Mouse (Mus musculus): ENCODE results near the gene Pou6f2. TPM values are rescaled to one million over a fixed set of nuclear protein-coding genes. Genes with fewer than 3 reads are reported as not detected.

The Pou6f2 gene
- total RNA-seq, 2 experiments from 2014 or later, result not detected

DNA sequence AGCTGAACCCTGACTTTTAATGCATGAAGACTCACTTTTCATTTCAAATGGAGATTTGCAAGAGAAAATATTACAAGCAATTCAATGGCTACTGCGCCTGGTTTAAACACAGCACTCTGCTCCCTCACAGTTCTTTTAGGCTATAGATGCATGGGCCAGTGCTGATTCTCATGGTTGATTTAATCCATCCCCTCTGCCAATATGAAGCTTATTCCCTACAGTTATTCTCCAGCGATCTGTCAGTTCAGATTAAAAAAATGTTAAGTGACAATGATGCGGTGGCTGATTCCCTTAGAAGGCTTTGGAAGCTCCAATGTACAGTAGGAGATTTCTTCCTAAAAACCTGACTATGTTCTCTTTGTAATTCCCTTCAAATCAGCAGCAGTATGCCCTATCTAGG, 144.4 kb downstream of the Pou6f2 start:
- intact Hi-C loops (cut with DNase I), result no loop called here
- DNase-seq, result no peak

DNA sequence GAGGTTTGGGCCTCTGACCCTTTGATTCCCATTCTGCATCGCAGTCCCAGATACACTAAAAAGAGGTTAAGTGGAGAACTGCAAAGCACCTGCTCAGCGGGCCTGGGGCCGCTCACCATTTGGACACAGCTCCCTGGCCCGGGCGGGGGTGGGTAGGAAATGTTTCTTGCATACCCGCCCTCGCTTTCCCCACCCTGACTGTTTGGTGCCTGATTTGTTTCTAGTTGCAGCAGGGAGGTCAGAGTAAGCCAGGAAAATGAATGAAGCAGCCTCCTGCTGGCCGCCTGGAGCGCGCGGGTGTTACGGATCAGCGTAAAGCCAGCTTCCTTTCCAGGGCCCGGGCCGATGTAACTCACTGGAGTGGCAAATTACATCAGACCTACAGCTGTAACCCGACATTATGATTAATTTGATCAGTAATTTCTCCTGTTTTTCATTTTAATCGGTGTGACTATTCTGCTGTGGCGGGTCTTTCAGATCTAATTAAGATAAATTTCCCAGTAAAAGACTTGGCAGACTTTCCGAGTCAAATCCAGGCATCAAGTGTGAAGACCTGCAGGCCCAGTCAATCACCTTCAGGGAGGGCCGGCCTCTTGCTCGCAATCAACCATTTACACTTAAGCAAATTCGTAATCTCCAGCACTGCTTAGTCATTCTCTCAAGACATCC, 178.8 kb downstream of the Pou6f2 start:
- DNase-seq, result peak; percentile 5 to 14
- intact Hi-C loops (cut with DNase I), result no loop called here

- no peak for DNase-seq
- intact Hi-C loops (cut with DNase I), result no loop called here
Measured at GRCm38 (mm10) chr13:18211242-18211641, 186.2 kb downstream of the Pou6f2 start.

DNA sequence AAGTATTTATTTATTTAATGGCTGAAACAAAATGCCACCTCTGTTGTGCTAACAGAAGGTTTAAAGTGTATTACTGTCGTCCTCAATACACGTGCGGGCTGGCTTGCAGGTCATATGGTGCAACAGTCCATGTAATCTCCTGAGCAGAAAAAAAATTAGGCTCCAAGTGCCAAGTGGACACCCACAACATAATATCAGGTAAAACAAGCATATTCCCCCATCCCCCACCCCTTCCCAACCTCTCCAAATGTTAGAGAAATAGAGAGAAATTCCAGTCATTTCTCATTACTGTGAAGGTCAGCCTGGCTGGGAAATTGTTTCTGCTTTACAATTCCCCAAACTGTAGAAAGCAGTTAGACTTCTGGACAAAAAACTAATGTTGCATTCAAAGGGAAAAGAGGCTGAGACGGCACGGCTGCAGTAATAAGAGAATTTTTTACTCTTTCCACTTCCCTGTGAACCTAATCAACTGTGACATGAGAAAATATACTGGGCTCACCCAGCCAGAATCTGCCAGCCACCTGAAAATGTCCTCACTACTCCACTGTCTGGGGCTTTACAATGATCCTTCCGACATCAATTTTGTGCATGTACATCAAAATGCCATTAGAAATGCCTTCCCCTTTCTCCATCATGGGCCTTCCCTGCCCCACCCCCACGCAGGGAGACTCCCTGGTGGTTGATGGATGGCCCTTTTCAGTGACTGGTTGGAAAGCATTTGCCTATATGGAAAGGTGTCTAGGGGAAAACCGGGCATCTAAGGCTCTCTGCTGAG, 192.8 kb downstream of the Pou6f2 start:
- intact Hi-C loops (cut with DNase I), result no loop called here

GRCm38 (mm10) chr13:18174003-18174402, 223.5 kb downstream of the Pou6f2 start:
- intact Hi-C loops (cut with DNase I), result loop anchor here (1.0 to 5.0 kb wide), 3 partner anchors 49 to 337 kb away; no protein-coding TSS in a partner anchor
- DNase-seq, result peak; percentile 40 to 55

More for the DNA sequence above, 192.8 kb downstream of the Pou6f2 start:
- no peak for DNase-seq

GRCm38 (mm10) chr13:18173021-18173420, 224.5 kb downstream of the Pou6f2 start:
- no peak for DNase-seq
- intact Hi-C loops (cut with DNase I), result loop anchor here (5.0 kb wide), 1 partner anchor 336 kb away; no protein-coding TSS in a partner anchor

DNA sequence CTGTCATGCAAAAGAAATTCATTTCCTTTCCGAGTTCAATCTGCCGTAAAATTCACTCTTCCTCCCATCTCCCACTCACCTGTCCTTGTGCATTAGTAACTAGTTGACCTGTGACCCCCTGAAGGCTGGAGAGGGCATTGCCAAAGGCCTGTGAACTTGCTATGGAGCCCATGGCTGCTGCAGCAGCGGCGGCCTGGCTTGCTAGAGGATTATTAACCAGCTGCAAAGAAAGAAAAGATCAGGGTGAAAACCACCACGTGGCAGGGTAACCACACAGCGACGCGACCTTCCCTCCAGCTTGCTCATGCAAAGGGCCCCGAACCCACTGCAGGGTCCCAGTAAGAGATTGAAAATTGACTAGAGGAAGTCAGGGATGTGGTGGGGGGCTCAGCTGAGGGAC, 225.2 kb downstream of the Pou6f2 start:
- intact Hi-C loops (cut with DNase I), result loop anchor here (5.0 kb wide), 1 partner anchor 335 kb away; no protein-coding TSS in a partner anchor
- DNase-seq, result no peak

GRCm38 (mm10) chr13:18164182-18164581, 233.3 kb downstream of the Pou6f2 start:
- intact Hi-C loops (cut with DNase I), result no loop called here
- DNase-seq, result no peak

DNA sequence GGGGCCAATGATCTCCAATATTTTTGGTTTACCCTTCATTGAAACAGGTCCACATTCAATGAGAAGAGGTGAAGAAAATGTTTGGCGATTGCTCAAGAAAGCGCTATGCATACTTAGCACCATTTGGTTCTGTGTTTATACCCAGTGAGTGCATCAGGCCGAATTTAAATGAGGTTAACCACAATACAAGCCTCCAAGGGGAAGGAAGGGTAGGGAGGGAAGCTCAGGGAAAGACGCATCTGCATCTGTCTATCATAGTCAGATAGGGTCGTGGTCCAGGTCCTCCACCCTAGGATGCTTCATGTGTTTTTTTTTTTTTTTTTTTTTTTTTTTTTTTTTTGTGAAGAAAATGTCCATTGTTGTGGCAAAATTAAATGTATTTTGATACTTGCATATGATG, 236.9 kb downstream of the Pou6f2 start:
- intact Hi-C loops (cut with DNase I), result no loop called here
- DNase-seq, result no peak

DNA sequence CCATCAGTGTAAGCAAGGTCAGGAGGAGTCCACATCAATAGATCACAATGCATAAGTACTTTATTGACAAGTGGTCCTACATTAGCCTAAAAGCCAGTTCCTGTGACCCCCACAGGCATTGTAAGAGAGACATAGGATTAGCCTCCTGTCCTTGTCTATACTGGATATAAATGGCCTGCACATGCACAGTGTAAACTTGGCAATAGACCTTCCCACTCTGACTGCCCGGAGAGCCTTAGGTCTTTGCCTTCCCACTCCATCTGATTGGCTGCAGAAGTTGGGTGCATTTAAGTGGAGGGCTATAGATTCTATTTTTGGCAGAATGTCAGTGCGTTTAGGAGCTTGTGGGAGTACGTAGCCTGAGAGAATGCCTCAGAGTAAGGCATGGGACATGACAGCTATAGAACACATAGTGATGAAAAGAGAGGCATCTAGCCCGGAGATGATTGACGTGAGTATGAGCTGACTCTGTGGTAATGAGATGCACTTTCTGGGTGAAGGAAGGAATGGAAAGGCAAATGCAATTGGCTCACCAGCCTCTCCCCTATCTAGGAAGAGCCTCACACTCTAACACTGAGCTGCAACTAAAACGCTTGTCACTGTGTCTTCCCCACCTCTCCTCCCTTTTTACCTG, 243.4 kb downstream of the Pou6f2 start:
- DNase-seq, result no peak
- intact Hi-C loops (cut with DNase I), result no loop called here

DNA sequence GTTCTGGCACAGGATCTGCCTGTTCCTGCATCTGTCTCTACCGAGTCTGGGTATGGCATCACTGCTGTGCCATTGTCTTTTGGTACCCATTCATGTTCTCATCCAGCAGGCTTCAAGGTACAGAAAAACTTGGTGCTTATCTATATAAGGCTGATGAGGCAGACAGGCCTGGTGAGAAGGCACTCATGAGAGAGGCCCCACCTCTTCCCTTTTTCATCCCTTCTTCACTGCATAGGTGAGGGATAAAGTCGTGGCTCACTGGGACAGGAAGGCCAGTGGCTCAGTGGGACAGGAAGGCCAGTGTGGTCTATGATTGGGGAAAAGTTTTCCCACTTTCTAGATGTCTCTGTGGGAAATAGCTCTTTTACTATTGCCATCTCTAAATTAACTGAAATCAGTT, 263.8 kb downstream of the Pou6f2 start:
- no peak for DNase-seq
- intact Hi-C loops (cut with DNase I), result no loop called here

DNA sequence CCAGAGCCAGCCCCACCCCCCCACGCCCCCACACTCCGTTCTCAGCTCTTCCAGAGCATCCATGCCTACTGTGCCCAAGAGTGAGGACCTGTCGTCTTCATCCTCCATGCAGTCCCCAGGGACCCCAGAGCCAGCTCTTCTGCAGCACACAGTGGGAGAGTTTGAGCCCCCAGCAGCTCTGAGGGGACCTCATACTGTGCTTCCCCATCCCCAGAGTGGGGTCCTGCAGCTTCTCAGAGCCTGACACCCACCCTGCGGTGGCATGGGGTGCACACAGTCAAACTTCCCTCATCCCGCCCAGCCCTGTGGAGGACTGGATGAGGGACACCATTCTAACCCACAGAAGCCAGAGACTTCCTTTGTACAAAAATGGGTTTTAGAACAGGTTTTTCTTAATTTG, 264.3 kb downstream of the Pou6f2 start:
- intact Hi-C loops (cut with DNase I), result no loop called here
- no peak for DNase-seq

DNA sequence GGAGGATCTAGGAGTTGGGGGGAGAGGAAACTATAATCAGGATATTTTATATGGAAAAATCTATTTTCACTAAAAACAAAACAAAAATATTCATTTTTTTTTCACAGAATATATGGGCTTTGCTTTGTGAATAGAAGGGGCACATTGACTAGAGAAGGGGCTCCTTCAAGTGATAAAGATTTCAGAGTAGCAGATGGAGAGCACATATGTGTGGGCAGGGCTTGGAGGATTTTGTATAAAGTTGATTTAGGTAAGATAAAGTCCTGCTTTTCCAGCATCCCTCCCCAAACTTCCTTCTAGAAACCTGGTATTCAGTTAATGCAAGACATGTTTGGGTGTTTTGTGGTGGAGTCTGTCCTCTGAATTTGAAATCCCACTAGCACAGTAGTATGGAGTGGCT, 266.2 kb downstream of the Pou6f2 start:
- no peak for DNase-seq
- intact Hi-C loops (cut with DNase I), result no loop called here

GRCm38 (mm10) chr13:18129697-18130096, 267.8 kb downstream of the Pou6f2 start:
- no peak for DNase-seq
- intact Hi-C loops (cut with DNase I), result loop anchor here (10.0 kb wide), 1 partner anchor 1005 kb away; no protein-coding TSS in a partner anchor

GRCm38 (mm10) chr13:18128826-18129225, 268.7 kb downstream of the Pou6f2 start:
- no peak for DNase-seq
- intact Hi-C loops (cut with DNase I), result loop anchor here (10.0 kb wide), 1 partner anchor 1006 kb away; no protein-coding TSS in a partner anchor

DNA sequence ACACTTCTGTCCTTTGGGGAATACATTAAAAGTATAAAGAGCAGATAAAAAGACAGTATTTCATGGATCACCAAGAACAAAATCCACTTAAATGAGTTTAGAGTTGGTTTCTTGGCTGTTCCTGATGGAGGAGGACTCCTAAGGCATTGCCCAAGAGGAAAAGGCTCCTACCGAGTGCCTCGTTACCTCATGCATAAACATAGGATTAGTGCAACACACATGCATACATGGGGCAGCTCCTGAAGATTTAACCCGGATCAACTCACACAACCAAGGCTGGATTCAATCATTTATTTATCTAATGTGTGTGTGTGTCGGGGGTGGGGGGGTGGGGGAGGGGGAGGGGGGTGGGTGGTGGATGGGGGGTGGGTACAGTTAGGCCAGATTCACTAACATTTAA, 269.4 kb downstream of the Pou6f2 start:
- intact Hi-C loops (cut with DNase I), result loop anchor here (10.0 kb wide), 1 partner anchor 1007 kb away; no protein-coding TSS in a partner anchor
- DNase-seq, result no peak

GRCm38 (mm10) chr13:18126111-18126510, 271.4 kb downstream of the Pou6f2 start:
- DNase-seq, result no peak
- intact Hi-C loops (cut with DNase I), result loop anchor here (10.0 kb wide), 1 partner anchor 1009 kb away; no protein-coding TSS in a partner anchor

- intact Hi-C loops (cut with DNase I), result loop anchor here (2.0 to 10.0 kb wide), 3 partner anchors 49 to 1009 kb away; no protein-coding TSS in a partner anchor
- DNase-seq, result no peak
Measured at GRCm38 (mm10) chr13:18125226-18126000, 272.1 kb downstream of the Pou6f2 start.

- peak; percentile 45 to 57 for DNase-seq
- intact Hi-C loops (cut with DNase I), result loop anchor here (1.0 to 10.0 kb wide), 6 partner anchors 50 to 1010 kb away; no protein-coding TSS in a partner anchor
Measured at GRCm38 (mm10) chr13:18124368-18124767, 273.1 kb downstream of the Pou6f2 start.

- intact Hi-C loops (cut with DNase I), result loop anchor here (5.0 to 10.0 kb wide), 2 partner anchors 577 to 1014 kb away; no protein-coding TSS in a partner anchor
- no peak for DNase-seq
Measured at GRCm38 (mm10) chr13:18120406-18120805, 277.1 kb downstream of the Pou6f2 start.
